In the genomic region with DNA sequence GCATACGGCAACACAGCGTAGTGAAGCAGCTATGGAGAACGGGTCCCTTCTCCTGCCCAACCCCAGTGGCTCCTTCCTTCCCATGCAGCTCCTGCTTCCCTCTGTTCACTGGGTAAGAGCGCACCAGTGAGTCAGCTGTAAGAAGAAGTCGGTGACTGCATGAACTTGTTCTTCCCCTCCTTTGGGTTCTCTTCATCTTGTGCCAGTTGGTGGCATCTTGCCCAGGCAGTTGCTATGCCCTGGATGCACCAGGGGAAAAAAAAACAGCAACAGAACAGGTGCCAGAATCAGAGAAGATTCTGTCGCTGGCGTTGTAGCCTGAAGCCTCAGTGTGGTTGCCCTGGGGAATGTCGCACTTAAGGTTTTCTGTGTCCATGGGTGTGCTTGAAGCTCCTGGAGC, we compare ENCODE assay signal across 8 mouse cellular contexts. TPM values are rescaled to one million over a fixed set of nuclear protein-coding genes. Genes with fewer than 3 reads are reported as not detected.
DNase-seq lines count a peak whose midpoint lies in the region; ATAC-seq lines count a peak whose summit lies in the region.

No protein-coding gene starts in this region.

- H3K9me3 ChIP-seq in hindbrain, embryonic 16.5 days (ENCODE audit: control insufficient read depth, low read length): no peaks in the 10 kb centered on the region
- no peaks in the 10 kb centered on the region for H3K9me3 ChIP-seq in hindbrain, embryonic 12.5 days (replicated peaks)
- H3K9me3 ChIP-seq in embryonic facial prominence, embryonic 10.5 days: no peaks in the 10 kb centered on the region

- no peaks in the 10 kb centered on the region for H3K27me3 ChIP-seq in hindbrain, embryonic 16.5 days (replicated peaks; ENCODE audit: control insufficient read depth, insufficient read depth, low read length)
- H3K27me3 ChIP-seq in hindbrain, embryonic 12.5 days: no peaks in the 10 kb centered on the region
- no peaks in the 10 kb centered on the region for H3K27me3 ChIP-seq in embryonic facial prominence, embryonic 10.5 days (replicated peaks; ENCODE audit: low read depth, poor library complexity, severe bottlenecking)

- no peaks in the 10 kb centered on the region; the same call in 1 of the 2 replicates for H3K4me1 ChIP-seq in hindbrain, embryonic 16.5 days (ENCODE audit: control insufficient read depth, insufficient read depth, low read depth, low read length)
- H3K4me1 ChIP-seq in hindbrain, embryonic 12.5 days: no peaks in the 10 kb centered on the region
- no peaks in the 10 kb centered on the region for H3K4me1 ChIP-seq in embryonic facial prominence, embryonic 10.5 days

- peak; percentile 34 to 55 for DNase-seq in urinary bladder, postnatal 36 days (ENCODE audit: low spot score in 2 of 2)
- DNase-seq in urinary bladder, postnatal 4 days (ENCODE audit: low spot score in 2 of 2): no peak
- DNase-seq in cerebellum, postnatal 4 days (ENCODE audit: low spot score in 2 of 2): peak; percentile 30 to 69
- no peak for DNase-seq in spleen, postnatal 36 days (ENCODE audit: low spot score in 2 of 2)
- DNase-seq in natural killer cell, adult 2 months (ENCODE audit: low spot score in 2 of 2): no peak
- no peak for DNase-seq in embryonic facial prominence, embryonic 10.5 days (ENCODE audit: low spot score)

- H3K4me3 ChIP-seq in hindbrain, embryonic 16.5 days (ENCODE audit: low read length): no peak overlapping the region
- no peak overlapping the region for H3K4me3 ChIP-seq in hindbrain, embryonic 12.5 days
- no peak overlapping the region for H3K4me3 ChIP-seq in embryonic facial prominence, embryonic 10.5 days

- 69% methylated on average over 8 of the region's 8 CpGs for WGBS in hindbrain, embryonic 16.5 days
- 91% methylated on average over 8 of the region's 8 CpGs for WGBS in hindbrain, embryonic 12.5 days
- WGBS in embryonic facial prominence, embryonic 10.5 days: 90% methylated on average over 8 of the region's 8 CpGs

- H3K4me2 ChIP-seq in hindbrain, embryonic 16.5 days (ENCODE audit: low read length): no peak overlapping the region
- no peak overlapping the region for H3K4me2 ChIP-seq in hindbrain, embryonic 12.5 days (replicated peaks)

- no peak overlapping the region for H3K27ac ChIP-seq in hindbrain, embryonic 16.5 days (ENCODE audit: low read depth, low read length)
- H3K27ac ChIP-seq in hindbrain, embryonic 12.5 days: no peak overlapping the region
- H3K27ac ChIP-seq in embryonic facial prominence, embryonic 10.5 days (replicated peaks): no peak overlapping the region

- peak; percentile 79 for ATAC-seq in hindbrain, embryonic 16.5 days
- ATAC-seq in hindbrain, embryonic 12.5 days (ENCODE audit: low FRiP score): no peak

- no peak overlapping the region for H3K9ac ChIP-seq in hindbrain, embryonic 16.5 days (ENCODE audit: low read depth, low read length)
- no peak overlapping the region for H3K9ac ChIP-seq in hindbrain, embryonic 12.5 days

- no peaks in the 10 kb centered on the region for H3K36me3 ChIP-seq in hindbrain, embryonic 16.5 days (ENCODE audit: control insufficient read depth, insufficient read depth, low read length)
- H3K36me3 ChIP-seq in hindbrain, embryonic 12.5 days: no peaks in the 10 kb centered on the region
- H3K36me3 ChIP-seq in embryonic facial prominence, embryonic 10.5 days (replicated peaks): no peaks in the 10 kb centered on the region

RNA-seq across cellular contexts. Expression of a gene that starts 22.3 kb away (rescaled TPM):
- polyA plus RNA-seq in hindbrain, embryonic 16.5 days (2015; fragmentation: Nextera tagmentation; extraction: Ambion mirVana): 19.3 TPM in 2 replicates
- 5.5 and 6.3 TPM in 2 replicates for polyA plus RNA-seq in hindbrain, embryonic 12.5 days (2016; fragmentation: Nextera tagmentation; extraction: Ambion mirVana)
- 1.2 and 1.6 TPM in 2 replicates for polyA plus RNA-seq in embryonic facial prominence, embryonic 10.5 days (2016; fragmentation: Nextera tagmentation; extraction: Ambion mirVana)

RNA-seq across cellular contexts. Expression of a gene that starts 58.5 kb away (rescaled TPM):
- polyA plus RNA-seq in hindbrain, embryonic 16.5 days (2015; fragmentation: Nextera tagmentation; extraction: Ambion mirVana): 38.1 and 40.2 TPM in 2 replicates
- 62.1 and 65.5 TPM in 2 replicates for polyA plus RNA-seq in hindbrain, embryonic 12.5 days (2016; fragmentation: Nextera tagmentation; extraction: Ambion mirVana)
- 88.4 and 90.9 TPM in 2 replicates for polyA plus RNA-seq in embryonic facial prominence, embryonic 10.5 days (2016; fragmentation: Nextera tagmentation; extraction: Ambion mirVana)

Comparison
In these comparisons a context has a peak if more than half of its experiments do, and no peak if none do; other contexts are left out.
1. DNase-seq: peak in urinary bladder, postnatal 36 days (2 of 2) and cerebellum, postnatal 4 days (2 of 2); none in urinary bladder, postnatal 4 days (0 of 2), spleen, postnatal 36 days (0 of 2), natural killer cell, adult 2 months (0 of 2) and embryonic facial prominence, embryonic 10.5 days (single experiment).